Mouse (Mus musculus) thymus, adult 2 months (tissue): ENCODE measurements around the gene Tnip3. TPM values are rescaled to one million over a fixed set of nuclear protein-coding genes. Genes with fewer than 3 reads are reported as not detected.

Source experiments
- DNase-seq: peaks from one replicate; pipeline ENCODE4 v3.0.0; 2021
- H3K27ac ChIP-seq: fragments of 200-500 bp; 2 replicates; pipeline ENCODE4 v1.5.1; 2012; ENCODE audit warnings: low read length, control low read depth; ENCODE audit not compliant: control insufficient read depth, insufficient read depth
- H3K27me3 ChIP-seq: fragments of 200-500 bp; 2 replicates; pipeline ENCODE4 v1.6.1; 2012; ENCODE audit warnings: mild to moderate bottlenecking, low read length, moderate library complexity, mixed read lengths; ENCODE audit not compliant: control insufficient read depth, insufficient read depth
- H3K36me3 ChIP-seq: fragments of 200-500 bp; 2 replicates; pipeline ENCODE4 v1.6.1; 2012; ENCODE audit warnings: mild to moderate bottlenecking, low read length, moderate library complexity; ENCODE audit not compliant: control insufficient read depth, insufficient read depth
- H3K4me1 ChIP-seq: fragments of 200-500 bp; replicated peaks from 2 replicates; pipeline ENCODE4 v1.6.1; 2012; ENCODE audit warnings: low read length; ENCODE audit not compliant: control insufficient read depth, insufficient read depth
- H3K4me3 ChIP-seq: fragments of 200-500 bp; 2 replicates; pipeline ENCODE4 v1.5.1; 2012; ENCODE audit warnings: mild to moderate bottlenecking, low read length, control low read depth, moderate library complexity; ENCODE audit not compliant: control insufficient read depth, insufficient read depth
- POLR2A ChIP-seq: fragments of 200-500 bp; IDR thresholded peaks from 2 replicates; pipeline ENCODE4 v1.6.1; 2012; ENCODE audit warnings: mild to moderate bottlenecking, low read length, control low read depth, moderate library complexity; ENCODE audit not compliant: control insufficient read depth, poor library complexity, insufficient read depth; ENCODE audit errors: extremely low read depth
- WGBS: fragments of 180-500 bp; shearing (Covaris S2); methylation state at CpG from one replicate; pipeline ENCODE4 v1.1.7; 2018; 5-methylcytosine and 5-hydroxymethylcytosine counted together
- polyA plus RNA-seq: library from polyadenylated mRNA; depleted of rRNA; stranded (reverse); fragments of >200 nt; gene quantifications from 2 replicates; pipeline ENCODE4 v1.2.3, GENCODE M21; 2012; rRNA removed

Tnip3 gene
- polyA plus RNA-seq, 1 experiment, result 1.8 TPM

DNA sequence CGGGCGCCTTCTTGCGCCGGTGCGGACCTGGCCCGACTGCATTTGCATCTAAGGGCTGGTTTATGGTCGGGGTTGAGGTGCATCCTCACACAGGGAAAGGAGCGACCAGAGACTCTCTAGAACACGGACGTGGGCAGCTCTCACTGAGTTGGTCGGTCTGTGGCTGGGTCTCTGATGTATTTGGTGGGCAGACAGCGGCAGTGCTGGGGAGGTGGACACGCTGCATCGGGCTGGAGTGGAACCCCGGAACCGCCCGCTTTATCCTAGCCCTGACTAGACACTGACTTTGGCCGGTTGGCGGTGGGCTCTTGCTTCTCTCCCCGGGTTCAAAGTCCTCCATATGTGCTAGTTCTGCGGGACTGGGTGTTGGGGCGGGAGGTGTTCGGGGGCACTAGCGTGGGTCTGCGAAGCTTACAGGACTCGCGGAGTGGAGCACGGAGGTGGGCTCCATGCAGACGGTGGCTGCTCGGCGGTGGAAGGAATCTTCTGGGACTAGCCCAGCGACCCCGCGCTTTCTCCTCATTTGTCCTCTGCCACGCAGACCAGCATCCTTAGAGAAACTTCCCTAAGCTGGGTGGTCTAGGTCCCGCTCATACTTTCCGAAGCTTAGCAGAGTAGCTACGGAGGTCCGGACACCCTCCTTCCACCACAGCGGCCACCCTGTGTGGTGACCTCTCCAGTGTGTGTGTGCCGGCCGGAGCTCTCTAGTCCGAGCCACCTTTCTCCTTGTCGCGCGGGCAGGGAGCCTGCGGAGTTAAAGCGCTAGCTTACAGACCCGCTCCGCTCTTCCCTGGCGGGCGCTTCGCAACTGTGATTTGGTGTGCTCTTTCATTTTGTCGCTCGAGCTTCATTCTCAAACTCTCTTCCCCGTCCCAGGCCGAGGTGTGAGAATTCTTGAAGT, 147.3 kb downstream of the Tnip3 start:
- WGBS, result 2% methylated on average over 57 of the region's 57 CpGs
- no peak overlapping the region for H3K27ac ChIP-seq
- no peak for TF ChIP-seq POLR2A

More for the DNA sequence above, 147.3 kb downstream of the Tnip3 start:
- DNase-seq, result peak; percentile 16
- Histone ChIP-seq H3K4me3 (peak overlapping the region; percentile 41), H3K36me3 (no peaks in the 10 kb centered on the region), H3K27me3 (peaks cover 13% of the 10 kb centered on the region; the same call in 1 of the 2 replicates), H3K4me1 (peaks cover 12% of the 10 kb centered on the region; the same call in 1 of the 2 replicates)

Other genes starting within 250 kb of the Tnip3 start
- not detected in 2 replicates for gene C130060K24Rik, start 144.2 kb upstream of the Tnip3 start, polyA plus RNA-seq
- gene Ndnf, start 146.3 kb downstream of the Tnip3 start, polyA plus RNA-seq, result 0.57 and 0.97 TPM in 2 replicates